Mouse (Mus musculus) hindbrain, embryonic 11.5 days (tissue): ENCODE results near the gene Eif4e1b. TPM values are rescaled to one million over a fixed set of nuclear protein-coding genes. Genes with fewer than 3 reads are reported as not detected.

Source experiments
- ATAC-seq: fragments of 200-750 bp; cut with Nextera tagmentation; 2 replicates; pipeline ENCODE4 v1.8.0; 2017; ENCODE audit warnings: mild to moderate bottlenecking, moderate TSS enrichment, moderate library complexity; ENCODE audit not compliant: low FRiP score
- DNase-seq: peaks from one replicate; pipeline ENCODE4 v3.0.0-alpha.2; 2015; ENCODE audit warnings: low spot score
- H3K27ac ChIP-seq: fragments of 300-500 bp; sonication (generic); 2 replicates; pipeline ENCODE4 v1.5.1; 2014; ENCODE audit warnings: mild to moderate bottlenecking, low read depth, low read length
- H3K27me3 ChIP-seq: fragments of 300-500 bp; sonication (generic); 2 replicates; pipeline ENCODE4 v1.6.1; 2014; ENCODE audit warnings: mild to moderate bottlenecking, low read length, moderate library complexity, mixed read lengths; ENCODE audit not compliant: control insufficient read depth, insufficient read depth
- H3K36me3 ChIP-seq: fragments of 300-500 bp; sonication (generic); 2 replicates; pipeline ENCODE4 v1.6.1; 2014; ENCODE audit warnings: mild to moderate bottlenecking, low read length, moderate library complexity, mixed read lengths; ENCODE audit not compliant: control insufficient read depth, insufficient read depth
- H3K4me1 ChIP-seq: fragments of 300-500 bp; sonication (generic); replicated peaks from 2 replicates; pipeline ENCODE4 v1.6.1; 2014; ENCODE audit warnings: low read length, mixed read lengths; ENCODE audit not compliant: control insufficient read depth, insufficient read depth
- H3K4me2 ChIP-seq: fragments of 300-500 bp; sonication (generic); replicated peaks from 2 replicates; pipeline ENCODE4 v1.6.1; 2014; ENCODE audit warnings: mild to moderate bottlenecking, low read depth, low read length
- H3K4me3 ChIP-seq: fragments of 300-500 bp; sonication (generic); 2 replicates; pipeline ENCODE4 v1.5.1; 2014; ENCODE audit warnings: low read depth, low read length
- H3K9ac ChIP-seq: fragments of 300-500 bp; sonication (generic); 2 replicates; pipeline ENCODE4 v1.6.1; 2014; ENCODE audit warnings: low read depth, low read length
- H3K9me3 ChIP-seq: fragments of 300-500 bp; sonication (generic); 2 replicates; pipeline ENCODE4 v1.6.1; 2016; ENCODE audit warnings: low read length; ENCODE audit not compliant: control insufficient read depth
- WGBS: fragments of 180-500 bp; shearing (Covaris S2); extraction: QIAGEN DNeasy Blood & Tissue Kit; methylation state at CpG from one replicate; pipeline ENCODE4 v1.1.7; 2014; 5-methylcytosine and 5-hydroxymethylcytosine counted together
- polyA plus RNA-seq: library from polyadenylated mRNA; unstranded; fragments of >200 nt; fragmentation: Nextera tagmentation; extraction: Ambion mirVana; gene quantifications from 2 replicates; pipeline ENCODE4 v1.2.1, GENCODE M21; 2014

Eif4e1b gene
- polyA plus RNA-seq, 1 experiment from 2014 or later = not detected

DNA sequence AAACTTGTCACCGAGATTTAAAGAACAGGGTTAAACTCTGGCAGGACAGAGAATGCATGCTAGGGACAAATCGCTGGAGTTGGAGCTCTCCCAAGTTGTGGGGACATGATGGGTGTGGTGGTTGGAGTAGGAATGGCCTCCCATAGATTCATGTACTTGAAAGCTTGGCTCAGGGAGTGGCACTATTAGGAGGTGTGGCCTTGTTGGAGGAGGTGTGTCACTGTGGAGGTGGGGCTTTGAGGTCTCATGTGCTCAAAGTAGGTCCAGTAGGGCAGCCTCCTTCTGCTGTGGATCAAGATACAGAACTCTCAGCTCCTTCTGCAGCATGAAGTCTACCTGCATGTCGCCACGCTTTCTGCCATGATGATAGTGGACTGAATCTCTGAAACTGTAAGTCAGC, 37.3 kb downstream of the Eif4e1b start:
- Histone ChIP-seq H3K9me3 (no peaks in the 10 kb centered on the region), H3K4me3 (no peak overlapping the region), H3K27ac (no peak overlapping the region), H3K27me3 (no peaks in the 10 kb centered on the region), H3K4me2 (no peak overlapping the region), H3K9ac (no peak overlapping the region), H3K36me3 (no peaks in the 10 kb centered on the region), H3K4me1 (peaks cover 9% of the 10 kb centered on the region)
- WGBS = 89% methylated on average over 4 of the region's 4 CpGs
- ATAC-seq = no peak
- no peak for DNase-seq

DNA sequence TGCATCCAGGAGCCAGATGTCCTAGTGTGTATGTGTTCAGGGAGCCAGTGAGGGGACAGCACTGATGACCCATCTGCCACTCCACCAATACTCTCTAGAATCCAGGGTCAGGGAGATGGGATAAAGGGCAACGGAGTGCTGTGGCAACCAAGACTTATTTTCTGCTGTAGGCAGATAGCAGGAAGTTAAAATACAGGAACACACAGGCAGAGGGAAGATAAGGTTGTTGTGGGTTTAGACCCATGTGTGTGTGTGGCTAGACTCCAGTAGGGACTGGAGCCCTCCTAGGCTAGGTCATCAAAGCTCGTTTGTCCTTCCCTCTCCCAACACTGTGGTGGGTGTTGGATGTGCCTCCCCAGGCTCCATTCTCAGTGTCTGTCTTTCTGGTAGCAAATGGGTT, 38.1 kb downstream of the Eif4e1b start:
- no peak for ATAC-seq
- H3K27me3 ChIP-seq = no peaks in the 10 kb centered on the region
- no peak overlapping the region for H3K4me3 ChIP-seq
- no peaks in the 10 kb centered on the region for H3K36me3 ChIP-seq
- no peak overlapping the region for H3K9ac ChIP-seq
- no peak overlapping the region for H3K4me2 ChIP-seq
- H3K4me1 ChIP-seq = peaks cover 9% of the 10 kb centered on the region
- WGBS = 86% methylated on average over 2 of the region's 2 CpGs
- H3K9me3 ChIP-seq = no peaks in the 10 kb centered on the region
- H3K27ac ChIP-seq = no peak overlapping the region
- no peak for DNase-seq

DNA sequence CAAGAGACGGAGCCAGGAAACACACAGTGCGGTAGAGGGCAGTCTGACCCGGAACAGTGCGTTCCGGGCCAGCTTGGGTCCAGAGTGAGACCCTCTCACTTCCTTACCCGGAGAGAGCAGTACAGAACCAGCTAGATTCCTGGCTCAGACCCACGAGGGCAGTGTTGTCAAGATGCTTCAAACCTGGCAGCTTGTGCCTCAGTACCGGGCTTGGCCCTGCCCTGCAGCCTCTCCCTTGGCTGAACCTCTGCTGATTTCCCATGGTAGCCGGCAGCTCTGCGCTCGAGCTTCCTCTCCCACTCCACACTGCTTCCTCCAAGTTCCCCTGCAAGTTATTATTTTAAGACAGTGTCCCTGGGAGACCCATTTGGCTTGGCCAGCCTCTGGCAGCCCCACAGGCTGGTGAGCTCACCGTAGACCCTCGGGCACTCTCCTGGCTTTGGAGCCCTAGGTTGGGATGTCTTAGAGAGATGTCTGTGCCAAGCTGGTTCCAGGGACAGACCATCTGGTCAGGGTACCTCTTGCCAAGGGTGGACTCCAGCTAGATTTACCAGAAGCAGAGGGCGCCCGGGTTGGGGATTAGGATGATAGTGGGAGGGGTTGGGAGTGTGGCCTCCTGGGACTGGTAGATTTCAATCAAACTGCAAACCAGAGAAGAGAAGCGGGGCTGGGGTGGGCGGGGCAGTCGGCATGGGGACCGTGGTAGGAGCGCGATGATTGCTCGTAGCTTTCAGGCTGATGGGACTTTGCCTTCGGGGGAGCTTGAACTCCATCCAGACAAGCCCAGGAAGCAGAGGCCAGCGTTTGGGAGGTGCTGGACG, 40.5 kb downstream of the Eif4e1b start:
- DNase-seq (peak; percentile 30), ATAC-seq (no peak)
- WGBS = 21% methylated on average over 25 of the region's 25 CpGs
- peak overlapping the region; percentile 34 for H3K4me2 ChIP-seq
- no peak overlapping the region for H3K4me3 ChIP-seq
- no peaks in the 10 kb centered on the region for H3K36me3 ChIP-seq
- no peaks in the 10 kb centered on the region for H3K9me3 ChIP-seq
- H3K27ac ChIP-seq = no peak overlapping the region; the same call in 1 of the 2 replicates
- peaks cover 4% of the 10 kb centered on the region for H3K4me1 ChIP-seq
- no peak overlapping the region for H3K9ac ChIP-seq
- H3K27me3 ChIP-seq = no peaks in the 10 kb centered on the region

DNA sequence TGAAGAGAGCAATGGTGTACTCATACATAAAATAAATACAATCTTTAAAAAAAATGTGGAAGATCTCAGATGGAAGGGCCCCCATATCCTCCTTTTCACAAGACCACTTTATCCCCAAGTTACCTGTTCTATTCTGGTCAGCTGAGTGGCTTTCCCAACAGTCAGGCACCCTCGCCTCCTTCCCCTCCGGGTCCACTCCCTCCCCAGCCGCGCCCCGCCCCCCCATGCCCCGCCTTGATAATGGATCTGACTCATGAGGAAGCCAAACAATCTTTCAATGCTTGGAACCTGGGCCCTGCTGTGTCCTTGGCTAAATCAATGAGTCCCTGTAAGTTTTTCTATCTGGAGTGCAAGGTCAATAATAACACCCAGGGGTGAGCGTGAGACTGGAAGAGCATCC, 44.2 kb downstream of the Eif4e1b start:
- no peaks in the 10 kb centered on the region for H3K36me3 ChIP-seq
- no peaks in the 10 kb centered on the region for H3K27me3 ChIP-seq
- 63% methylated on average over 7 of the region's 7 CpGs for WGBS
- H3K27ac ChIP-seq = no peak overlapping the region
- H3K4me1 ChIP-seq = peaks cover 4% of the 10 kb centered on the region
- ATAC-seq (no peak), DNase-seq (no peak)
- no peak overlapping the region for H3K9ac ChIP-seq
- H3K4me3 ChIP-seq = no peak overlapping the region
- no peak overlapping the region for H3K4me2 ChIP-seq
- H3K9me3 ChIP-seq = no peaks in the 10 kb centered on the region

DNA sequence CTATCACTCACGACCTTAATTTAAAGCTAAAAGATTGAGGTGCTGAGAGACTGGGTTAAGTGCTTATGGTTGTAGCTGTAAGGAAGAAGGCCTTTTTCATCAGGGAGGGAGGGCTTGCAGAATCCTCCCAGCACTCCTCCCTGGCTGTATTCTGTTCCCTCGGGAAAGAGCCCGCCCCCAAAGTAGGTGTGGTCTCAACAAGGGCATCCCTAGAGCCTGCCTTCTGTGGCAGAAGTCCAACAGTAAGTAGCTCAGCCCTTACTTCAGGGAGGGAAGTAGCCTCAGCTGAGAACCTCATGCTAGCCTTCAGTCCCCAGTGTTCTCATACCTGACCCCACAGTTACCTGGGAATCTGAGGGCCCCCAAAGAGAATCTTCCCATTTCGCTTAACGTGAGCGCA, 44.7 kb downstream of the Eif4e1b start:
- H3K9me3 ChIP-seq = no peaks in the 10 kb centered on the region
- H3K4me3 ChIP-seq = no peak overlapping the region
- no peak overlapping the region for H3K9ac ChIP-seq
- DNase-seq = no peak
- H3K4me1 ChIP-seq = peaks cover 4% of the 10 kb centered on the region
- no peak overlapping the region for H3K4me2 ChIP-seq
- no peak for ATAC-seq
- no peaks in the 10 kb centered on the region for H3K27me3 ChIP-seq
- H3K36me3 ChIP-seq = no peaks in the 10 kb centered on the region
- 56% methylated on average over 6 of the region's 6 CpGs for WGBS
- no peak overlapping the region for H3K27ac ChIP-seq

DNA sequence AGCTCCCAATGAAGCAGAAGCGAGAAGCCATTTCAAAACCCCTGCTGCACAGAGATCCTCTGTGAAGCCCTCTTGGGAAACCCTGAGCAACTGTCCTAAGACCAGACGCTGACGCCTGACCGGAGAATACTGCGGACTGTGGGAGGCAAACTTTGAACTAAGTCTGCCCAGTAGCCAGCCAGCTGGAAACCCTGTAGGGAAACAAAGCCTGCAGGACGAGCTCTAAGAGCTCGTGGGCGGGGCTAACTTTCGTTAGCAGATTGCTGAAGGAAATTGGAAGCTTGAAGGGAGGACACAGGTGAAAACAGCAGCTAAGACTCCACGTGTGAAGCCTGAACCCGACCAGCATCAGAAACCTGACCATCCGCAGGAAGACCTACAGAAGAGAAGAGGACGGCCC, 45.7 kb downstream of the Eif4e1b start:
- Histone ChIP-seq H3K27me3 (no peaks in the 10 kb centered on the region), H3K4me3 (no peak overlapping the region), H3K9me3 (no peaks in the 10 kb centered on the region), H3K9ac (no peak overlapping the region), H3K4me2 (peak overlapping the region; percentile 23), H3K4me1 (peaks cover 4% of the 10 kb centered on the region), H3K27ac (no peak overlapping the region), H3K36me3 (no peaks in the 10 kb centered on the region)
- ATAC-seq = no peak
- WGBS = 5% methylated on average over 13 of the region's 13 CpGs
- DNase-seq = peak; percentile 48

DNA sequence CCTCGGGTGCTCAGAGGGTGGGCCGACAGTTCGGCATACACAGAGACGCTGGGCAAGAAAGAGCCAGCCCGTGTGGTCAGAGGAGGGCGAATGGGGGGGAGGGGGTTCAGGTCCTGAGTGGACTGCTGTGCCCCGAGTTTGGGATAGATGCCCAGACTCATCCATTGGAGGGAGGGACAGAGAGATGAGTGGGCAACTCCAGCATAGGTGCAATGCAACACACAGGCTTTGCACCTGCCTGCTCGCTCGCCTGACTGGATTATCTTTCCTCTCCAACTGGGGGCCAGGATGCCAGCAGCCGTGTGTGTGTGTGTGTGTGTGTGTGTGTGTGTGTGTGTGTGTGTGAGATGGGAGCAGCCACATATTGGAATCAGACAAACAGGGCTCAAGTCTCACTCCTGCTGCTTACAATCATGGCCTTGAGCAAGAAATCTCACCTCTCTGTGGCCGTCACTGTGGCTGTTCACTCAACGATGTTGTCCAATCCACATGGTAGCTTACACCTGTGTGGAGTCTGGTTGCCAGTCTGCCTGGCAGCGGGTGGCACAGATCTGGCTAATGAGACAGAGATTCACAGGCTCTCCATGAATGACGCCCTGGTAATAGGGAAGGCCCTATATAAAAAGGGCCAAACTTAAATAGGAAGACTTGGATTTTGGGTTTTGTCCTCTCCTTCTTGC, 52.7 kb downstream of the Eif4e1b start:
- Histone ChIP-seq H3K36me3 (no peaks in the 10 kb centered on the region), H3K9me3 (no peaks in the 10 kb centered on the region), H3K27me3 (no peaks in the 10 kb centered on the region), H3K4me2 (no peak overlapping the region), H3K4me3 (no peak overlapping the region), H3K9ac (no peak overlapping the region), H3K27ac (no peak overlapping the region), H3K4me1 (peaks cover 5% of the 10 kb centered on the region; the same call in 1 of the 2 replicates)
- ATAC-seq (no peak), DNase-seq (no peak)
- 83% methylated on average over 13 of the region's 14 CpGs for WGBS

DNA sequence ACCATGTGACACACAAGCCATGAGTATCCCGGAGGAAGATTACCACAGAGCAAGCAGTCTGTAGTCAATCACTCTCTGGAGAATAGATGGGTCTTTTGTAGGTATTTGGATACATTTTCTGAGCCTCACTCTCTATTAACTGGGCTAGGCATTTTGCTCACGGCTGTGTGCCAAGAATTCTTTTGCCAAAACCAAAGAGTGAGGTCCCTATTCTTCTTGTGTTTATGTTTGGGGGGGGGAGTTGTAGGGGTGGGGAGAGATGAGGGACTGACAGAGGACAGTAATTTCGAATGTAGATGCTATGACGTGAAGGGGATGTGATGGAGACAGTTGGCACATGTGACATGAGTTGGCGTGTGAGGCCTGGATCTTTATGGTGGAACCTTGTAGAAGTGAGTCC, 53.3 kb downstream of the Eif4e1b start:
- Histone ChIP-seq H3K4me1 (peaks cover 5% of the 10 kb centered on the region; the same call in 1 of the 2 replicates), H3K36me3 (no peaks in the 10 kb centered on the region), H3K27me3 (no peaks in the 10 kb centered on the region), H3K4me2 (no peak overlapping the region), H3K4me3 (no peak overlapping the region), H3K9ac (no peak overlapping the region), H3K9me3 (no peaks in the 10 kb centered on the region), H3K27ac (no peak overlapping the region)
- WGBS = 81% methylated on average over 5 of the region's 5 CpGs
- no peak for ATAC-seq
- no peak for DNase-seq

DNA sequence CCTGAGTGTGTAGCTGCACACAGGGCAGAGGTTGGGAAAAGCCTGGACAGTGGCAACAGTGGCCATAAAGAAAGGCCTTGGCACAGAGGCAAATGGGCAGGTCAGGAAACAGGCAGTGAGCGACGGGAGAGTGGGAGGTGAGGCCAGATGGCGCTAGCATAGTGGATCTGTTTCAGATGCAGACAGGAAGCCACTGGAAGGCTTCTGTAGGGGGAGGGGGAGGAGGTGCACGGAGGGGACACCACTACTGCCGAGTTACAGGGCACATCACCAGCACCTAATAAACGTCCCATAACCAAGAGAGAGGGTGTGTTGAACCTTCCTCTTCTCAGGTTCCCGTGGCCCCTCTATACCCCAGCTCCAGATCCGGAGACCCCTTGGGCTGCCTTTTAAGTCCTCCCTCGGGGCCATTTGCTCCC, 53.7 kb downstream of the Eif4e1b start:
- DNase-seq (peak; percentile 24), ATAC-seq (no peak)
- Histone ChIP-seq H3K4me1 (peaks cover 5% of the 10 kb centered on the region; the same call in 1 of the 2 replicates), H3K9ac (no peak overlapping the region), H3K9me3 (no peaks in the 10 kb centered on the region), H3K36me3 (no peaks in the 10 kb centered on the region), H3K27ac (no peak overlapping the region), H3K27me3 (no peaks in the 10 kb centered on the region), H3K4me3 (no peak overlapping the region), H3K4me2 (no peak overlapping the region)
- WGBS = 25% methylated on average over 9 of the region's 9 CpGs
